8 mouse cellular contexts compared by ENCODE assay signal in genomic region chr15:79093083-79093839, GRCm38 (mm10). TPM values are rescaled to one million over a fixed set of nuclear protein-coding genes. Genes with fewer than 3 reads are reported as not detected.
DNase-seq lines count a peak whose midpoint lies in the region; ATAC-seq and TF ChIP-seq lines count a peak whose summit lies in the region.

No protein-coding gene starts in this region.

- peak; percentile 45 for TF ChIP-seq CTCF in liver, embryonic 14.5 days (IDR thresholded peaks at IDR 0.05; ENCODE audit: low read depth)

- DNase-seq in gastrocnemius, adult 18-20 months (ENCODE audit: low spot score) = peak; percentile 34
- DNase-seq in gastrocnemius, postnatal 36 days = no peak
- DNase-seq in liver, embryonic 14.5 days (ENCODE audit: low read depth in 3 of 3, low spot score in 3 of 3) = no peak
- no peak for DNase-seq in liver, embryonic 11.5 days (ENCODE audit: low spot score)
- peak; percentile 69 for DNase-seq in heart, postnatal 4 days
- DNase-seq in urinary bladder, postnatal 25 days (ENCODE audit: low spot score) = no peak

- no peak overlapping the region for H3K4me3 ChIP-seq in liver, embryonic 14.5 days (ENCODE audit: insufficient read depth in 1 of 2, low read depth in 2 of 2, low read length in 2 of 2)
- H3K4me3 ChIP-seq in liver, embryonic 11.5 days (ENCODE audit: low read depth, low read length) = no peak overlapping the region
- no peak overlapping the region for H3K4me3 ChIP-seq in stomach, embryonic 15.5 days (replicated peaks)
- no peak overlapping the region for H3K4me3 ChIP-seq in forebrain, embryonic 16.5 days (replicated peaks; ENCODE audit: low read length)

- H3K27ac ChIP-seq in liver, embryonic 14.5 days = no peak overlapping the region
- H3K27ac ChIP-seq in liver, embryonic 11.5 days (ENCODE audit: low read depth, low read length) = no peak overlapping the region
- peak overlapping the region; percentile 67 for H3K27ac ChIP-seq in stomach, embryonic 15.5 days
- no peak overlapping the region for H3K27ac ChIP-seq in forebrain, embryonic 16.5 days (ENCODE audit: low read length)

- H3K36me3 ChIP-seq in liver, embryonic 14.5 days (replicated peaks; ENCODE audit: control insufficient read depth, insufficient read depth, low read depth) = peaks cover 54% of the 10 kb centered on the region
- H3K36me3 ChIP-seq in liver, embryonic 11.5 days (ENCODE audit: control insufficient read depth, insufficient read depth, low read length) = peaks cover 51% of the 10 kb centered on the region
- H3K36me3 ChIP-seq in stomach, embryonic 15.5 days = peaks cover 41% of the 10 kb centered on the region
- peaks cover 33% of the 10 kb centered on the region for H3K36me3 ChIP-seq in forebrain, embryonic 16.5 days (ENCODE audit: control insufficient read depth, insufficient read depth)

- H3K4me1 ChIP-seq in liver, embryonic 14.5 days (replicated peaks; ENCODE audit: control insufficient read depth in 2 of 2, insufficient read depth in 2 of 2, low read length in 1 of 2) = peaks cover 8 to 12% of the 10 kb centered on the region in 2 experiments
- peaks cover 17% of the 10 kb centered on the region for H3K4me1 ChIP-seq in liver, embryonic 11.5 days (replicated peaks; ENCODE audit: control insufficient read depth, insufficient read depth, low read length)
- H3K4me1 ChIP-seq in stomach, embryonic 15.5 days = peaks cover 25% of the 10 kb centered on the region
- no peaks in the 10 kb centered on the region for H3K4me1 ChIP-seq in forebrain, embryonic 16.5 days (replicated peaks; ENCODE audit: control insufficient read depth, insufficient read depth, low read length)

- no peak overlapping the region for H3K4me2 ChIP-seq in liver, embryonic 14.5 days (ENCODE audit: low read depth)
- no peak overlapping the region for H3K4me2 ChIP-seq in liver, embryonic 11.5 days
- H3K4me2 ChIP-seq in stomach, embryonic 15.5 days = no peak overlapping the region
- H3K4me2 ChIP-seq in forebrain, embryonic 16.5 days (ENCODE audit: low read length) = no peak overlapping the region

- no peak for ATAC-seq in liver, embryonic 14.5 days (ENCODE audit: insufficient read depth)
- no peak for ATAC-seq in liver, embryonic 11.5 days (replicated peaks; ENCODE audit: low FRiP score)
- ATAC-seq in stomach, embryonic 15.5 days (ENCODE audit: insufficient read depth, low FRiP score, low read depth) = peak; percentile 45; the same call in 1 of the 2 replicates
- no peak for ATAC-seq in forebrain, embryonic 16.5 days

- intact Hi-C loops in gastrocnemius, postnatal 36 days (cut with DNase I) = loop anchor here (1.0 kb wide), 1 partner anchor 55 kb away; no protein-coding TSS in a partner anchor

- 81% methylated on average over 7 of the region's 7 CpGs for WGBS in liver, embryonic 14.5 days (ENCODE audit: insufficient replicate concordance)
- WGBS in liver, embryonic 11.5 days = 75% methylated on average over 7 of the region's 7 CpGs
- WGBS in stomach, embryonic 15.5 days = 51% methylated on average over 7 of the region's 7 CpGs
- WGBS in forebrain, embryonic 16.5 days = 73% methylated on average over 7 of the region's 7 CpGs

- TF ChIP-seq EP300 in liver, embryonic 14.5 days (IDR thresholded peaks at IDR 0.05; ENCODE audit: low read depth) = no peak

- no peaks in the 10 kb centered on the region for H3K9me3 ChIP-seq in liver, embryonic 14.5 days (ENCODE audit: control insufficient read depth, low read length)
- H3K9me3 ChIP-seq in liver, embryonic 11.5 days (ENCODE audit: control insufficient read depth, low read length) = no peaks in the 10 kb centered on the region
- no peaks in the 10 kb centered on the region for H3K9me3 ChIP-seq in stomach, embryonic 15.5 days
- no peaks in the 10 kb centered on the region for H3K9me3 ChIP-seq in forebrain, embryonic 16.5 days (ENCODE audit: control insufficient read depth, low read length)

- no peaks in the 10 kb centered on the region for H3K27me3 ChIP-seq in liver, embryonic 14.5 days (ENCODE audit: control insufficient read depth, insufficient read depth, low read length)
- no peaks in the 10 kb centered on the region for H3K27me3 ChIP-seq in liver, embryonic 11.5 days (replicated peaks; ENCODE audit: control insufficient read depth, insufficient read depth, low read length)
- H3K27me3 ChIP-seq in stomach, embryonic 15.5 days (replicated peaks) = no peaks in the 10 kb centered on the region
- no peaks in the 10 kb centered on the region for H3K27me3 ChIP-seq in forebrain, embryonic 16.5 days (replicated peaks; ENCODE audit: control insufficient read depth, insufficient read depth, low read length)

- no peak overlapping the region for H3K9ac ChIP-seq in liver, embryonic 14.5 days (replicated peaks)
- no peak overlapping the region for H3K9ac ChIP-seq in liver, embryonic 11.5 days (ENCODE audit: low read depth, low read length)
- no peak overlapping the region for H3K9ac ChIP-seq in stomach, embryonic 15.5 days
- no peak overlapping the region for H3K9ac ChIP-seq in forebrain, embryonic 16.5 days (replicated peaks; ENCODE audit: low read depth, low read length)

RNA-seq across cellular contexts. Expression of gene Micall1, which starts 15.4 kb away (rescaled TPM):
- 10 to 100 TPM; 10.3 to 10.8 TPM for total RNA-seq in gastrocnemius, adult 18-20 months (2021)
- total RNA-seq in gastrocnemius, postnatal 36 days (2021) = 10 to 100 TPM; 11.8 to 13.5 TPM
- polyA plus RNA-seq in liver, embryonic 14.5 days (2012; rRNA removed) = 1.6 and 1.7 TPM in 2 replicates
- polyA plus RNA-seq in liver, embryonic 14.5 days (2014; fragmentation: Nextera tagmentation; extraction: Ambion mirVana) = 0.69 and 0.71 TPM in 2 replicates
- polyA plus RNA-seq in liver, embryonic 11.5 days (2014; fragmentation: Nextera tagmentation; extraction: Ambion mirVana) = 4.1 and 5.7 TPM in 2 replicates
- 100 to 1,000 TPM in 1 of 2 experiments, 10 to 100 TPM in 1; 92.8 to 101 TPM for total RNA-seq in heart, postnatal 4 days (2021)
- polyA plus RNA-seq in stomach, embryonic 15.5 days (2015; fragmentation: Nextera tagmentation; extraction: Ambion mirVana) = 11.5 and 11.9 TPM in 2 replicates
- 8.2 and 10.0 TPM in 2 replicates for polyA plus RNA-seq in forebrain, embryonic 16.5 days (2015; fragmentation: Nextera tagmentation; extraction: Ambion mirVana)

RNA-seq across cellular contexts. Expression of gene Eif3l, which starts 18.3 kb away (rescaled TPM):
- 10 to 100 TPM; 52.6 to 54.1 TPM for total RNA-seq in gastrocnemius, adult 18-20 months (2021)
- total RNA-seq in gastrocnemius, postnatal 36 days (2021) = 10 to 100 TPM; 46.6 to 52.6 TPM
- polyA plus RNA-seq in liver, embryonic 14.5 days (2012; rRNA removed) = 99.9 and 104 TPM in 2 replicates
- polyA plus RNA-seq in liver, embryonic 14.5 days (2014; fragmentation: Nextera tagmentation; extraction: Ambion mirVana) = 130 and 132 TPM in 2 replicates
- 257 and 291 TPM in 2 replicates for polyA plus RNA-seq in liver, embryonic 11.5 days (2014; fragmentation: Nextera tagmentation; extraction: Ambion mirVana)
- 100 to 1,000 TPM; 103 to 109 TPM for total RNA-seq in heart, postnatal 4 days (2021)
- 200 and 222 TPM in 2 replicates for polyA plus RNA-seq in stomach, embryonic 15.5 days (2015; fragmentation: Nextera tagmentation; extraction: Ambion mirVana)
- polyA plus RNA-seq in forebrain, embryonic 16.5 days (2015; fragmentation: Nextera tagmentation; extraction: Ambion mirVana) = 188 and 205 TPM in 2 replicates

RNA-seq across cellular contexts. Expression of gene Ankrd54, which starts 30.6 kb away (rescaled TPM):
- total RNA-seq in gastrocnemius, adult 18-20 months (2021) = 1 to 10 TPM; 4.1 to 4.5 TPM
- 1 to 10 TPM; 2.7 to 4.3 TPM for total RNA-seq in gastrocnemius, postnatal 36 days (2021)
- polyA plus RNA-seq in liver, embryonic 14.5 days (2012; rRNA removed) = 39.9 and 43.4 TPM in 2 replicates
- 37.7 and 48.3 TPM in 2 replicates for polyA plus RNA-seq in liver, embryonic 14.5 days (2014; fragmentation: Nextera tagmentation; extraction: Ambion mirVana)
- 57.2 and 61.5 TPM in 2 replicates for polyA plus RNA-seq in liver, embryonic 11.5 days (2014; fragmentation: Nextera tagmentation; extraction: Ambion mirVana)
- 10 to 100 TPM; 11.8 to 12.7 TPM for total RNA-seq in heart, postnatal 4 days (2021)
- polyA plus RNA-seq in stomach, embryonic 15.5 days (2015; fragmentation: Nextera tagmentation; extraction: Ambion mirVana) = 49.7 and 51.8 TPM in 2 replicates
- polyA plus RNA-seq in forebrain, embryonic 16.5 days (2015; fragmentation: Nextera tagmentation; extraction: Ambion mirVana) = 54.9 and 58.1 TPM in 2 replicates

RNA-seq across cellular contexts. Expression of gene Polr2f, which starts 47.5 kb away (rescaled TPM):
- total RNA-seq in gastrocnemius, adult 18-20 months (2021) = 10 to 100 TPM; 69.3 to 76.8 TPM
- total RNA-seq in gastrocnemius, postnatal 36 days (2021) = 10 to 100 TPM; 65.9 to 67.1 TPM
- 53.9 and 112 TPM in 2 replicates for polyA plus RNA-seq in liver, embryonic 14.5 days (2012; rRNA removed)
- polyA plus RNA-seq in liver, embryonic 14.5 days (2014; fragmentation: Nextera tagmentation; extraction: Ambion mirVana) = 181 and 183 TPM in 2 replicates
- polyA plus RNA-seq in liver, embryonic 11.5 days (2014; fragmentation: Nextera tagmentation; extraction: Ambion mirVana) = 432 and 463 TPM in 2 replicates
- total RNA-seq in heart, postnatal 4 days (2021) = 100 to 1,000 TPM; 126 to 139 TPM
- polyA plus RNA-seq in stomach, embryonic 15.5 days (2015; fragmentation: Nextera tagmentation; extraction: Ambion mirVana) = 308 and 336 TPM in 2 replicates
- 253 and 256 TPM in 2 replicates for polyA plus RNA-seq in forebrain, embryonic 16.5 days (2015; fragmentation: Nextera tagmentation; extraction: Ambion mirVana)

RNA-seq across cellular contexts. Expression of gene 1700088E04Rik, which starts 47.8 kb away (rescaled TPM):
- total RNA-seq in gastrocnemius, adult 18-20 months (2021) = 1 to 10 TPM; 1.1 to 1.2 TPM
- 1 to 10 TPM in 1 of 2 experiments, under 1 TPM in 1; 0.66 to 1.2 TPM for total RNA-seq in gastrocnemius, postnatal 36 days (2021)
- polyA plus RNA-seq in liver, embryonic 14.5 days (2012; rRNA removed) = 0.19 and 0.46 TPM in 2 replicates
- 0.52 and 0.93 TPM in 2 replicates for polyA plus RNA-seq in liver, embryonic 14.5 days (2014; fragmentation: Nextera tagmentation; extraction: Ambion mirVana)
- polyA plus RNA-seq in liver, embryonic 11.5 days (2014; fragmentation: Nextera tagmentation; extraction: Ambion mirVana) = 1.8 and 2.2 TPM in 2 replicates
- 1 to 10 TPM; 1.2 to 2.1 TPM for total RNA-seq in heart, postnatal 4 days (2021)
- polyA plus RNA-seq in stomach, embryonic 15.5 days (2015; fragmentation: Nextera tagmentation; extraction: Ambion mirVana) = 6.7 and 6.9 TPM in 2 replicates
- 11.7 and 13.1 TPM in 2 replicates for polyA plus RNA-seq in forebrain, embryonic 16.5 days (2015; fragmentation: Nextera tagmentation; extraction: Ambion mirVana)

Comparison
In these comparisons a context has a peak if more than half of its experiments do, and no peak if none do; other contexts are left out.
1. DNase-seq: peak in gastrocnemius, adult 18-20 months (single experiment) and heart, postnatal 4 days (single experiment); none in gastrocnemius, postnatal 36 days (0 of 2), liver, embryonic 14.5 days (0 of 3), liver, embryonic 11.5 days (single experiment) and urinary bladder, postnatal 25 days (single experiment).